Mouse (Mus musculus): ENCODE measurements at regions not wholly inside any gene's neighbourhood (a gene's known extent, or its start where the extent isn't known, plus 50 kb on each side); places are given as distances from the start of the nearest gene placed in this dataset.

DNA sequence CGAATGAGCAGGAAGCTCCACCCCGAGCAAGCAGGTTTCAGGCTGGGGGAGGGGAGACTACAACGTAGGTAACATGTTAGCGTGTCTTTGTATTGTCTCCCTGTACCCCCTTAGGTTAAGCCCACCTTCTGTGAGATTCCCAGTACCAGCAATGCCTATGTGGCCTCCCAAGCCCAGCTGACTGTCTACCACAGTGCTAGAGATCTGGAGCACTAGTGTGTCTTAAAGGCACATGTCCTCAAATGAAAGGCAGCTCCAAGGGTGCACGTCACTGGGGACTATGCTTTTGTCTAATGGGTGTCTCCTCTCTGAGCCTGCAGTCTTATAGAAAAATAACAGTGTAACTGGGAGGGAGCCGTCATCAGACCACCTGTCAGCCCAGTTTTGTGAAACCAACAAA lies 65.9 kb upstream of the Ttc29 start:
- Histone ChIP-seq H3K79me2 (ENCODE audit: control insufficient read depth, insufficient read depth, low read length, poor library complexity) (no peaks in the 10 kb centered on the region), H3K4me1 (ENCODE audit: control insufficient read depth in 1 of 2, insufficient read depth in 2 of 2, low read length in 2 of 2) (no peaks in the 10 kb centered on the region), H3K9ac (ENCODE audit: control insufficient read depth, low read depth, low read length, poor library complexity, severe bottlenecking) (no peak overlapping the region), H3K4me3 (ENCODE audit: control insufficient read depth in 1 of 2, insufficient read depth in 1 of 2, low read depth in 2 of 2, low read length in 2 of 2) (no peak overlapping the region), H3K27me3 (ENCODE audit: control insufficient read depth in 1 of 2, insufficient read depth in 2 of 2, low read length in 2 of 2) (no peaks in the 10 kb centered on the region), H3K36me3 (ENCODE audit: control insufficient read depth in 1 of 2, insufficient read depth in 2 of 2, low read length in 2 of 2) (no peaks in the 10 kb centered on the region), H3K9me3 (replicated peaks; ENCODE audit: insufficient read depth, low read length) (no peaks in the 10 kb centered on the region), H3K27ac (ENCODE audit: control insufficient read depth, low read depth, low read length) (no peak overlapping the region)
- no peak for DNase-seq (ENCODE audit: low read depth, low spot score)
- no peak for TF ChIP-seq SMC3 (IDR thresholded peaks at IDR 0.05; ENCODE audit: low read depth, low read length)
- no peak for TF ChIP-seq MYC (IDR thresholded peaks at IDR 0.05; ENCODE audit: low read depth, low read length)
- TF ChIP-seq TAL1 (IDR thresholded peaks at IDR 0.05; ENCODE audit: low read length): no peak
- no peak for TF ChIP-seq POLR2AphosphoS2 (IDR thresholded peaks at IDR 0.05; ENCODE audit: low read length)
- no peak for TF ChIP-seq USF1 (IDR thresholded peaks at IDR 0.05; ENCODE audit: low read depth, low read length)
- TF ChIP-seq POLR2AphosphoS5 (IDR thresholded peaks at IDR 0.05; ENCODE audit: borderline replicate concordance, low read depth, low read length): no peak
- TF ChIP-seq TCF12 (IDR thresholded peaks at IDR 0.05; ENCODE audit: low read depth, low read length): no peak
- TF ChIP-seq ZKSCAN1 (IDR thresholded peaks at IDR 0.05; ENCODE audit: low read depth, low read length): no peak
- TF ChIP-seq E2F4 (IDR thresholded peaks at IDR 0.05; ENCODE audit: borderline replicate concordance, low read depth, low read length): no peak
- no peak for TF ChIP-seq CTCF (IDR thresholded peaks at IDR 0.05 in 2 of 3, conservative IDR thresholded peaks at IDR 0.05 in 1 of 3; ENCODE audit: control insufficient read depth in 1 of 3, insufficient read depth in 1 of 3, low read depth in 2 of 3, low read length in 3 of 3, poor library complexity in 1 of 3, severe bottlenecking in 1 of 3)
- TF ChIP-seq JUND (IDR thresholded peaks at IDR 0.05; ENCODE audit: low read depth, low read length): no peak
- TF ChIP-seq ZNF384 (IDR thresholded peaks at IDR 0.05; ENCODE audit: low read depth, low read length): no peak
- no peak for TF ChIP-seq MAZ (IDR thresholded peaks at IDR 0.05; ENCODE audit: low read depth, low read length)
- TF ChIP-seq ZC3H11A (IDR thresholded peaks at IDR 0.05; ENCODE audit: low read depth, low read length): no peak
- no peak for TF ChIP-seq ETS1 (IDR thresholded peaks at IDR 0.05; ENCODE audit: low read depth, low read length)
- no peak for TF ChIP-seq RAD21 (IDR thresholded peaks at IDR 0.05; ENCODE audit: low read depth, low read length)
- TF ChIP-seq SIN3A (IDR thresholded peaks at IDR 0.05; ENCODE audit: low read length): no peak

DNA sequence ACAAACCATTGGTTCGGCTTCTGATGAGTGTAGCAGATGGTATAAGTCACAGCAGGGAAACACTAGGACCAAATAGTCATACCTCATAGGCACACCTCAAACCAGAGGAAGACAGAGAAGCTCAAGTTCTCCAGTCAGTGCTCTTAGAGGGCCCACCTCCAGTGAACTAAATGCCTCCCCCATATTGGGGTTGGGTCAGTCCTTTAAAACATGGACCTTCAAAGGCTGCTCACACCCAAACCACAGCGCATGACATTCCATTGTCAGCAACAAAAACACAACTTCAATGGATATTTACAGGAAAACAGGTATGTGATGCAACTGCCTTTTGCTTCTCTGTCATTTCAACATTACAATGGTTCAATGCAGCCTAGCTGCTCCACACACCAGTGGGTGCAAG lies 65.1 kb upstream of the Ttc29 start:
- no peak overlapping the region for H3K9ac ChIP-seq (ENCODE audit: control insufficient read depth, low read depth, low read length, poor library complexity, severe bottlenecking)
- DNase-seq (ENCODE audit: low read depth, low spot score): no peak
- no peaks in the 10 kb centered on the region for H3K4me1 ChIP-seq (ENCODE audit: control insufficient read depth in 1 of 2, insufficient read depth in 2 of 2, low read length in 2 of 2)
- TF ChIP-seq EP300 (IDR thresholded peaks at IDR 0.05; ENCODE audit: low read depth in 1 of 2, low read length in 2 of 2): no peak
- H3K36me3 ChIP-seq (ENCODE audit: control insufficient read depth in 1 of 2, insufficient read depth in 2 of 2, low read length in 2 of 2): no peaks in the 10 kb centered on the region
- no peaks in the 10 kb centered on the region for H3K27me3 ChIP-seq (ENCODE audit: control insufficient read depth in 1 of 2, insufficient read depth in 2 of 2, low read length in 2 of 2)
- no peak overlapping the region for H3K27ac ChIP-seq (ENCODE audit: control insufficient read depth, low read depth, low read length)
- H3K79me2 ChIP-seq (ENCODE audit: control insufficient read depth, insufficient read depth, low read length, poor library complexity): no peaks in the 10 kb centered on the region
- no peaks in the 10 kb centered on the region for H3K9me3 ChIP-seq (replicated peaks; ENCODE audit: insufficient read depth, low read length)
- H3K4me3 ChIP-seq (ENCODE audit: control insufficient read depth in 1 of 2, insufficient read depth in 1 of 2, low read depth in 2 of 2, low read length in 2 of 2): no peak overlapping the region
